8 mouse cellular contexts compared by ENCODE assay signal in genomic region chr9:95637271-95638181, GRCm38 (mm10). TPM values are rescaled to one million over a fixed set of nuclear protein-coding genes. Genes with fewer than 3 reads are reported as not detected.
DNase-seq lines count a peak whose midpoint lies in the region; ATAC-seq lines count a peak whose summit lies in the region.

Gene Pcolce2 (plus strand): TSS chr9:95637601.

- peak within 1 kb of the TSS; percentile 99 for H3K4me2 ChIP-seq in embryonic facial prominence, embryonic 14.5 days (ENCODE audit: low read depth, low read length)
- H3K4me2 ChIP-seq in heart, embryonic 14.5 days (ENCODE audit: low read length) = peak within 1 kb of the TSS; percentile 95
- peak within 1 kb of the TSS; percentile 97 for H3K4me2 ChIP-seq in kidney, embryonic 15.5 days
- H3K4me2 ChIP-seq in liver, embryonic 15.5 days = peak within 1 kb of the TSS; percentile 62

- H3K27ac ChIP-seq in embryonic facial prominence, embryonic 14.5 days (replicated peaks; ENCODE audit: low read depth, low read length) = peak within 1 kb of the TSS; percentile 1; the same call in 1 of the 2 replicates
- H3K27ac ChIP-seq in heart, embryonic 14.5 days (replicated peaks in 1 of 2; ENCODE audit: control insufficient read depth in 1 of 2, insufficient read depth in 1 of 2, low read depth in 2 of 2, low read length in 2 of 2) = no peak within 1 kb of the TSS
- no peak within 1 kb of the TSS for H3K27ac ChIP-seq in kidney, embryonic 15.5 days
- H3K27ac ChIP-seq in liver, embryonic 15.5 days (replicated peaks) = no peak within 1 kb of the TSS

- DNase-seq in 3T3-L1 (ENCODE audit: low read depth, low spot score) = peak; percentile 32
- peak; percentile 64 for DNase-seq in adrenal gland, postnatal 14 days
- DNase-seq in embryonic facial prominence, embryonic 14.5 days (ENCODE audit: low spot score) = peak; percentile 73
- DNase-seq in retina, postnatal 1 day = peak; percentile 67
- no peak for DNase-seq in ovary, adult 18-20 months (ENCODE audit: low spot score)

- H3K9me3 ChIP-seq in embryonic facial prominence, embryonic 14.5 days (ENCODE audit: control insufficient read depth, low read length) = no peaks in the 10 kb centered on the region
- H3K9me3 ChIP-seq in heart, embryonic 14.5 days (ENCODE audit: control insufficient read depth, low read length) = no peaks in the 10 kb centered on the region
- H3K9me3 ChIP-seq in kidney, embryonic 15.5 days (replicated peaks) = no peaks in the 10 kb centered on the region
- H3K9me3 ChIP-seq in liver, embryonic 15.5 days (replicated peaks) = no peaks in the 10 kb centered on the region

- H3K27me3 ChIP-seq in embryonic facial prominence, embryonic 14.5 days (replicated peaks; ENCODE audit: control insufficient read depth, insufficient read depth, low read length) = peaks cover 9% of the 10 kb centered on the region
- peaks cover 43% of the 10 kb centered on the region for H3K27me3 ChIP-seq in heart, embryonic 14.5 days (ENCODE audit: control insufficient read depth, insufficient read depth, low read length)
- H3K27me3 ChIP-seq in kidney, embryonic 15.5 days = peaks cover 57% of the 10 kb centered on the region
- H3K27me3 ChIP-seq in liver, embryonic 15.5 days = peaks cover 58% of the 10 kb centered on the region

- no peaks in the 10 kb centered on the region for H3K36me3 ChIP-seq in embryonic facial prominence, embryonic 14.5 days (ENCODE audit: control insufficient read depth, insufficient read depth, low read length)
- H3K36me3 ChIP-seq in heart, embryonic 14.5 days (ENCODE audit: control insufficient read depth, insufficient read depth, low read length) = no peaks in the 10 kb centered on the region
- H3K36me3 ChIP-seq in kidney, embryonic 15.5 days = no peaks in the 10 kb centered on the region
- H3K36me3 ChIP-seq in liver, embryonic 15.5 days (replicated peaks) = no peaks in the 10 kb centered on the region

- H3K9ac ChIP-seq in embryonic facial prominence, embryonic 14.5 days (ENCODE audit: low read depth, low read length) = peak within 1 kb of the TSS; percentile 68
- H3K9ac ChIP-seq in heart, embryonic 14.5 days (ENCODE audit: low read length) = peak within 1 kb of the TSS; percentile 58
- peak within 1 kb of the TSS; percentile 35 for H3K9ac ChIP-seq in kidney, embryonic 15.5 days
- peak within 1 kb of the TSS; percentile 37; the same call in 1 of the 2 replicates for H3K9ac ChIP-seq in liver, embryonic 15.5 days

- H3K4me3 ChIP-seq in embryonic facial prominence, embryonic 14.5 days (ENCODE audit: low read depth, low read length) = peak within 1 kb of the TSS; percentile 68
- H3K4me3 ChIP-seq in heart, embryonic 14.5 days (ENCODE audit: control insufficient read depth in 1 of 2, insufficient read depth in 1 of 2, low read depth in 1 of 2, low read length in 2 of 2) = peak within 1 kb of the TSS; percentile 50 to 66
- peak within 1 kb of the TSS; percentile 55 for H3K4me3 ChIP-seq in kidney, embryonic 15.5 days (replicated peaks)
- peak within 1 kb of the TSS; percentile 57 for H3K4me3 ChIP-seq in liver, embryonic 15.5 days (replicated peaks)

- WGBS in embryonic facial prominence, embryonic 14.5 days = under 1% methylated on average over 34 of the region's 71 CpGs
- under 1% methylated on average over 62 of the region's 71 CpGs for WGBS in heart, embryonic 14.5 days
- 1% methylated on average over 69 of the region's 71 CpGs for WGBS in kidney, embryonic 15.5 days
- WGBS in liver, embryonic 15.5 days (ENCODE audit: insufficient replicate concordance) = under 1% methylated on average over 71 of the region's 71 CpGs

- H3K4me1 ChIP-seq in embryonic facial prominence, embryonic 14.5 days (ENCODE audit: control insufficient read depth, insufficient read depth, low read length) = no peaks in the 10 kb centered on the region
- 0 out of 4 replicates have a peak, but pooled peaks cover 0 to 5% of the 10 kb centered on the region in 2 experiments for H3K4me1 ChIP-seq in heart, embryonic 14.5 days (ENCODE audit: control insufficient read depth in 2 of 2, insufficient read depth in 2 of 2, low read length in 2 of 2)
- H3K4me1 ChIP-seq in kidney, embryonic 15.5 days = peaks cover 12% of the 10 kb centered on the region; the same call in 1 of the 2 replicates
- H3K4me1 ChIP-seq in liver, embryonic 15.5 days (replicated peaks) = no peaks in the 10 kb centered on the region

- peak; percentile 86 for ATAC-seq in embryonic facial prominence, embryonic 14.5 days (ENCODE audit: low read depth)
- no peak for ATAC-seq in heart, embryonic 14.5 days (ENCODE audit: insufficient number of reproducible peaks, insufficient read depth, low FRiP score, low read depth)
- ATAC-seq in kidney, embryonic 15.5 days (replicated peaks; ENCODE audit: low FRiP score) = peak; percentile 93
- ATAC-seq in liver, embryonic 15.5 days (ENCODE audit: insufficient read depth) = peak; percentile 62

RNA-seq across cellular contexts. Expression of gene Pcolce2, which starts in this region (rescaled TPM):
- 3.4 and 5.0 TPM in 2 replicates for total RNA-seq in adrenal gland, postnatal 14 days (2021)
- polyA plus RNA-seq in embryonic facial prominence, embryonic 14.5 days (2014; fragmentation: Nextera tagmentation; extraction: Ambion mirVana) = 10.2 and 13.5 TPM in 2 replicates
- 0.13 and 0.22 TPM in 2 replicates for polyA plus RNA-seq in heart, embryonic 14.5 days (2014; fragmentation: Nextera tagmentation; extraction: Ambion mirVana)
- polyA plus RNA-seq in kidney, embryonic 15.5 days (2015; fragmentation: Nextera tagmentation; extraction: Ambion mirVana) = 1.2 and 3.1 TPM in 2 replicates
- 5.9 and 6.2 TPM in 2 replicates for polyA plus RNA-seq in liver, embryonic 15.5 days (2015; fragmentation: Nextera tagmentation; extraction: Ambion mirVana)
